Mouse (Mus musculus) embryo, embryonic 11 days (tissue): ENCODE results near the gene Hirip3.
"Not testable (repeated sequence)": the region's sequence is repeated elsewhere in the genome, so short reads cannot be mapped to it uniquely, and the experiment has no call there.

Experiments used
- DNase-seq: peaks from one replicate; pipeline ENCODE4 v3.0.0-alpha.2; 2015

The Hirip3 gene

DNA sequence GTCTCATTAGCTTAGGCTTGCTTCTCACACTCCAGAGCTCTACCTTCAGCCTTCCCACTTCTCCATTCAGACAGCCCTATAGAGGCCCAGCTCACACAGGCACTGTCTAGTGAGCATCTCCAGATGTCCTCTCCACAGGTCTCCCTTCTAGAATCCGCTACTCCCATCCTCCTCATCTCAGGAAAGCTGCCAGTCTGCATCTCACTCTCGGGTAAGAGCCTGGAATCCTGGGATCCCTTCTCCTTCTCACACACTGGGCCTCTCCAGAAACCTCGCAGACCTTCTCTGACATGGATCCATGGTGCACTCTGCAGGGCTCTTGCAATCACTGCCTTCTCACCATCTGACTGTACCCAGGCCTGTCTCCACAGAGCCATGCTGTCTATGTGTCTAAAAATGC is 6.1 kb upstream of the Hirip3 start:
- DNase-seq = no peak

- no peak for DNase-seq
Measured at GRCm38 (mm10) chr7:126856741-126857420, 4.9 kb upstream of the Hirip3 start.

- DNase-seq = no peak
Measured at GRCm38 (mm10) chr7:126860987-126861386, 785 bp upstream of the Hirip3 start.

DNA sequence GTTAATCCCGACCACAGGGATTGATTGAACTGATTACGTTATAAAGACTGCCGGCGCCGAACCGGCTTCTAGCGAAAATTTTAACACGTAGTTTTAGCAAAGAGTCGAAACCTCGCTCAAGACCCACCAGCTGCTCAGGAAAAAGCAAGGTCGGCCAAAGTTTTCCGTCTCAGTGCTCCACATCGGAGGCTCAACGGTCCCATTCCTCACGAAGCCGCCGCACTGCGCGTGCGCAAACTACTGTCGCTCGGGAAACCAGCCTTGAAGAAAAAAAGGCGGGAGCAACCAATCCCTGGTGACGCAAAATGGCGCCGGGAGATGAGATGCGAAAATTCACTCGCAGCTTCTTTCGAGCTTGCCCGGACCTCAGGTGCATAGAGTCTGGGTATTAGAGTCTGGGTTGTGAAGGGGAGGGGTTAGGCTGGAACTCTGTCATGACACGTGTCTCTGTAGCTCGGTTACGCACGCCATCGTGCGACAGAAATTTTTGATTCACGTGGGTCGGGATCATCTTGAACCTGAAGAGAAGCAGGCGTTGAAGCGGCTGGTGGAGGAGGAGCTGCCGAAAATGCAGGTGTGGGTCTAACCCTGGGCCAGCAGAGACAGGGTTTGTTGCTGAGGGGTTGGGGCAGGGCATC is 494 bp downstream of the Hirip3 start, which contains the start of gene Ino80e:
Gene Ino80e, minus strand, starts transcription at position 231 of the 638 bp plus-strand sequence.
- peak; percentile 99 for DNase-seq

DNA sequence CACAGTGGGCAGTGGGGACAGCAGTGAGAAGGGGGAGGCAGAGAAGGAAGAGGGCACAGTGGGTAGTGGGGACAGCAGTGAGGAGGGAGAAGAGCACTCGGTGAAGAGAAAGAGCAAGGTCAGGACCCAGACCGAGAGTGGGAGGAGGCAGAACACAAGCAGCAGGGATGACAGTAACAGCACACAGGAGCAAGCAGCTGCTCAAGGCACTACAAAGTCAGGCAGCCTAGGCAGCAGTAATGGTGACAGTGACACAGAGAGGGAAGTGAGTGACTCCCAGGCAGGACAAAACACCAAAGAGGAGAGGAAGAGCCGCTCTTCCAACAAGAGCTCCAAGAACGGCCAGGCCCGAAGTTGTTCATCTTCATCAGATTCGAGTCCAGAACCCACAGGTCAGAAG is 2.0 kb downstream of the Hirip3 start:
- DNase-seq = no peak

DNA sequence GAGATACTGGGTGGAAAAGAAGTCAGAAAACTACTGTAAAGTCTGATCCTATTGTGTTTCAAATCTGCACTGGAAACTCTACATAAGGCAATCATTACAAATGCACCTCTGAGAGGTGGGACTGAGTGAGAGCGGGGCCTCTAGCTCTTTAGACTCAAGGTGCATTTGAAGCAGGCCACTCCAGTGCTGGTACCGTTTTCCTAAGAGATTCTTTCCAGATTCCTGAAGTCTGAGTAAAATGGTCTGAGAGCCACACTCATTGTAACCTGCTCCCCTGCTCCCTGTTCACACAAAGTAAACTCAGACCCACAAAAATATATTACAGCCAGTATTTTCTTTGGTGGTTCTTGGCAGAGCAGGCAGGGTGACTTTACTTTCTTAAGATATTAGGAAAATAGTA is 5.8 kb downstream of the Hirip3 start:
- DNase-seq = no peak

- DNase-seq = no peak
Measured at GRCm38 (mm10) chr7:126868003-126868402, 6.2 kb downstream of the Hirip3 start.

DNA sequence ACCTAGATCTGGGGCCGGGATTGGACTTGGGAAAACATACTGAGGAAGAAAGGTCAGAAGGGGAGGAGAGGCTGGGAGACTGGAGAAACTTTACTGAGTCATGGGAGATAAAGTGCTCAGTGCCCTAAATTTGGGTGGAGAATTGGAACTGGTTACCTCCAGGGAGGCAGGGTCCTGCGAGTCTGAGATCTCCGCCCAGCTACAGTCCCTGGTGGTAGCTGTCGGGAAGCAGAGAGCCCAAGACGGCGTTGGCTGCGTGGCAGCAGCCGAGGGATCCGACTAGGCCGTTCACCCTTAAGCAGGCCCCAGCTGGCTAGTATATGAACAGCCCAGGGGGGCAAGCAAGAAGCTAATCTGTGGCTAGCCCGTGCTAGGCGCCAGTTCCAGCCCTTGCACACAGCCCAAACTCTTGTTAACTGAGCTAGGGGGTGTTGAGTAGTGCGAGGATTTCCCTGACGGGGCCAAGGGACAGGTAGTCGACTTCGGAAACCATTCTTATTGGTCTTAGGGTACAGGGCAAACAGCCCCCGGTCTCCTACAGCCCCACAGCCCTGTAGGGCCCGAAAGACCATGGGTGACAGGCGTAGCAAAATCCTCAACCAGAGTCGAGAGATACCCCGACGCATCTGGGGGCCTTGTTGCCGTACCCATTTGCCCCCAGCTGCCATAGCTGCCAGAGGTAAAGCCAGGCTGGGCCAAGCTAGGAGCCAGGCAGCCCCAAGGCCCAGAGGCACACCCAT is 8.2 kb downstream of the Hirip3 start:
- no peak for DNase-seq

GRCm38 (mm10) chr7:126870520-126870891 is 8.7 kb downstream of the Hirip3 start:
- DNase-seq = no peak

GRCm38 (mm10) chr7:126877239-126877638 is 15.5 kb downstream of the Hirip3 start:
- no peak for DNase-seq

DNA sequence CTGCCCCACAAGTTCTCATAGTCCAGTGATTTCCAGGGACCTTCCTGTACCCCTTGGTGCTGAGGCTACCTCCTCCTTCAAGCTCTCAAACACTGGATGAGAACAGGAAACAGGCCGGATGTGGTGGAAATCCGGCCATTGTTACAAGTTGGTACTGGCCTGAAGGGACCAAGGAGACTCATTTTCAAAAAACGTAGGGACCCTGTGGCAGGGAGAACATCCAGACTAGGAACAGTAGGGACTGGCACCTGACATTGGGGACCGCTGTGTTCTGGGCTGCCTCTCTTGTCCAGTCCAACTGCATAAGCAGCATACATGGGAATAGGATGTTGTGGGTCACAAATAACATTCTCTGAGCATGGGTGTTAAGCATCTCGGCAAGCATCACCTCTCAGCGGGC is 19.3 kb downstream of the Hirip3 start:
- DNase-seq = no peak

GRCm38 (mm10) chr7:126883731-126884181 is 22.0 kb downstream of the Hirip3 start:
- DNase-seq = peak; percentile 37

DNA sequence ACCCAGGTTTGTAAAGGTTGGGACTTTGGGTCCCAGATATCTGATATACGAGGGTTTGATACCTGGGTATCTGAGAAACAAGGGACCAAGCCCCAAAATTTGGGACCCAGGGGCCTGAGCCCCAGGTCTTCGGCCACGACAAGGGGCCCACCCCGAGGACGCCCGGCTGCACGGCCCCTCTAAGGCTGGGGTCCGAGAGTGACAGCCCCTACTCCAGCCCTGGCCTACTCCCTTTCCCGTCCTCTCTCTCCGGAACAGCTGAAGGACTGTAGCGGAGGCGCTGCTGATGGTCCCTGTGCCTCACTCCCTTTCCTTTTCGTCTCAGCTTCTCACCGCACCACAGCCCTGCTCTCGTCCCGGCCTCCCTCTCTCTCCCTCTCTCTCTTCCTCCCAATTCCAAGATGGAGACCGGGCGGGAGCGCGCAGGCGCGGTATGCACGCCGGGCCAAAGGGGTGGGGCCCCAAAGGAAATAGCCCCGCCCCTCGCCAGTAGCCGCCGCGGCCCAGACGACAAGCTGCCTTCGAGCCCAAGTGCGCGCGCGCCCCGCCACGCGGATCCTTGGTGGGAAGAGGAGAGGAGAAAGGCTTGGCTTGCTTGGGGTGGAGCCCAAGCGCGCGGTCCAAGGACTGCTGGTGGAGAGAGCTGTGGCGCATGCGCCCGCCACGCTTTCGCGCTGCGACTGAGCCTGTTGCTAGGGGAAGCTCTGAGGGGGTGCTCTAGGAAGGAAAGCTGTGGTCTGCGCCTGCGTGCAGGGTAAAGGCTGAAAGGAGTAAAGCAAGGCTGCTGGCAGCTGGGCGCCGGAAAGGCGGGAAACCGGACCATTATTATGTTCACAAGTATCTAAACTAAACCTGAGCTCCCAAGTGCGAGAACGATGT is 22.8 kb downstream of the Hirip3 start, which contains the start of gene Taok2:
Gene Taok2, minus strand, starts transcription at position 418 of the 879 bp plus-strand sequence.
- peak; percentile 99 for DNase-seq

DNA sequence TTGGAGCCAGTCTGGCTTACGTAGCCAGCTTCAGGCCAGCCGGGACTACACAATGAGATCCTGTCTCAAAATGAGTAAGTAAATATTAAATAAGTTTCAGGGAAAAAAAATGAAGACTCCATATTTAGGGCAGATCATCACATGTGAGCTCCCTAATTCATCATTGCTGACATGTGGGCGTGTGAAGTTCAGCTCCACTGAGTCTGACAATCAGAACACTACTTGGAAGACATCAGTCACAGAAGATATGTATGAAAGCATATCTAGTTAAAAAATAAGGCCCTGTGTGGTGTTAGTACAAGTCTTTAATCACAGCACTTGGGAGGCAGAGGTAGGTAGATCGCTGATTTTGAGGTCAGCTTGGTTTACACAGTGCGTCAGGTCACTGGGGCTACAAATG is 25.5 kb downstream of the Hirip3 start:
- DNase-seq = no peak

DNA sequence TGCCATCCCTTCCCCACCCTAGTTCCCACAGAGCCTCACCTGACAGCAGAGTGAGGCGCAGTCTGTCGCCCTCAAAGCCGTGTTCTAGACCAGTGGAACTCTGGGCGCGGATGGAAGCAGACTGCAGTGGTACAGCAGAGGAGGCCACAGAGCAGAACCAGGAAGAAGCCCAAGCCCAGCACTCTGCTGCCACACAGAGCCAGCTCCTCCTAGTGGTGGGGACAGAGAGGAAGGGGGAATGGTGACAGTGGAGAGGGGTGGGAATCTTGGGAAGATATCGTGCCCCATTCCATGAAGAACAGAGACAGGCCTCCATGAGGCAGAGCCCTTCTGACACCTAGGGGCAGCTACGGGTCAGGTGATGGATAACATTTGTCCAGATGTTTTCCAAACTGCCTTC is 27.1 kb downstream of the Hirip3 start:
- DNase-seq = peak; percentile 25

DNA sequence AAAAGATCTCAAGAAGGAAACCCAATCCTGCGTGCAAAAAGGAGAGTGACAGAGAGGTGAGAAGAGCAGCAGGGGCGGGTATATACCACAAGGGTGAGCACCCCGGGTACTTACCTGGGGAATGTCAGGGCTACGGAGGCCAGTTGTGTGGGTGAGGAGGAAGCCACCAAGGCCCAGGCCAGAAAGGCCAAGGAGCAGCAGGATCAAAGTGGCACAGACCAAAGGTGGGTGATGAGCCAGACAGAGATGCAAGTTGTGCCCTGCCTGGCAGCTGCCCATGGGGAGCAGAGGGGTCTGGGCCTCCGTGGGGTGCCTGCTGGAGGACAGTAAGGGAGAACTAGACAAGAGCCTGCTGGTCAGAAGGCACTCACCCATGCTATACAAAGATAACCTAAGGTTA is 35.1 kb downstream of the Hirip3 start:
- DNase-seq = no peak

DNA sequence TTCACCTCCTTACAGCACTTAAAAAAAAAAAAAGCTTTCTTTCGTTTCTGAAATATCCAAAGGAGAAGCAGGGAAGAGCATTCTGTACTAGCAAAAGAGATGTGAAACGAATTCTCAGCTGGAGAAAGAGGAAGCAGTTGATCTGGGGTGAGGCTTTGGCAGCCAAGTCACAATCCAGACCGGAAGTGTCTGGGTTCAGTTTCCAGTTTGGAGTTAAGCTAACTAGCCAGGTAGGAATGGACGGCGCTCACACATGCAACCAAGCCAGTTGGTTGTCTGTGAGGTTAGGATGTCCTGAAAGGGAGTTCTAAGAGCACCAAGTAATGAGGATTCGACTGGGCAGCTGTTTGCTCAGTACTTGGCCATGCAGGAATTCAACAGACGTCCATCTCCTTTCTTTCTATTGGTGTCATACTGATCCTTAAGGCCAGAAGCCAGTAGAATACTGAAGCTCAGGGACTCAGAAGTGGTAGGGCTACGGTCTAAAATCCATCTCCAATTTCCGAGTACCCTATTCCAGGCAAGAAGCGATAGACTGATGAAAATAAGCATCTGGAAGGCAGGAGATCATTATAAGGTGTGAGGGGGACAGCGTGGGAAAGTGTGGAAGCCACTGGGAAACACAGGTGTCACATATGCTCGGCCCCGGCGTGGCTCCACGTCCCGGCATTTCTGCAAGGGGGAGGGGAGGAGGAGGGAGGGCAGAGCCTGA is 35.8 kb downstream of the Hirip3 start:
- DNase-seq = no peak

DNA sequence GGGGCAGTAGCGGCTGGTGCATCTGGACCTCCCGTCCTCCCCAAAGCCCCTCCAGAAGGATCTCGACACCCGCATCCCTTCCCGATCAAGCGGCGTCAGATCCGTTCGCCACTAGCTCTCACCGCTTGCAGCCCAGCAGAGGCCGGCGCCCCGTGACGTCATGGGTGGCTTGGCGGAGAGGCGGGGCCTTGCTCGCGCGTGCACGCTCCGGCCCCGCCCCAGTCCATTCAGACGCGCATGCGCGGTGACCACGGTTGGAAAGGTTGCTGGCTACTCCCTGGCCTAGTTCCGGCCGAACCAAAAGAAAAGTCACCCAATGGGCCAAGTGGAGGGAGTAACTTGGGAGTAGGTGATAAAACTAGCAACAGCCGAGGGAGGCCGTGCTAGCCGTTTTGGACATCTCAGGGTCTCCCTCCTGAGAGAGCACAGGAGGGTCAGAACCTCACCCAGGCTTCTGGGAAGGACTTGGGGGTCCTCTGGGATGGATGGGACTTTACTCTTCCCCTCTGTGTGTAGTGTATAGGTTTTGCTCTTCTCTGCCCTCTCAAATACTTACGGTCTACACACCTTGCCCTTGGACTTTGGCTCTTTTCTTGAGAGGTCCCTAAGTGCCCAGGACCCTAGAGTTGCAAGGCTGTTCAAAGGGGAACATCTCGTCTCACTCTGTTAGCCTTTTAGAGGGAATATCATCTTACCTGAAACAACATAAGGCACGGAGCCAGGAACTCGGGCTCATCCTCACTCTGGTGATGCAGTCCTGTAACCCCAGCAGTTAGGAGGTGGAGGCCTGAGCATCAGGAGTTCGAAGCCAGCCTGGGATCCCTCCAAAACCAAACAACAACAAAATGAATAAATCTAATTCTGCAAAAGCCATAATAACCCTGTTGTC is 36.6 kb downstream of the Hirip3 start:
- peak; percentile 96 for DNase-seq

DNA sequence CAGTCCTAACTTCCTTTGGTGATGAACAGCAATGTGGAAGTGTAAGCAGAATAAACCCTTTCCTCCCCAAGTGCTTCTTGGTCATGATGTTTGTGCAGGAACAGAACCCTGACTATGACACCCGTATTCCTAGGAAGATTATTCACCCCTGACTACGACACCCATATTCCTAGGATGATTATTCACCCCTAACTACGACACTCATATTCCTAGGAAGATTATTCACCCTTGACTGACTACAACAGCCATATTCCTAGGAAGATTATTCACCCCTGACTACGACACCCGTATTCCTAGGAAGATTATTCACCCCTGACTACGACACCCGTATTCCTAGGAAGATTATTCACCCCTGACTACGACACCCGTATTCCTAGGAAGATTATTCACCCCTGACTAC is 38.0 kb downstream of the Hirip3 start:
- DNase-seq = not testable (repeated sequence)

DNA sequence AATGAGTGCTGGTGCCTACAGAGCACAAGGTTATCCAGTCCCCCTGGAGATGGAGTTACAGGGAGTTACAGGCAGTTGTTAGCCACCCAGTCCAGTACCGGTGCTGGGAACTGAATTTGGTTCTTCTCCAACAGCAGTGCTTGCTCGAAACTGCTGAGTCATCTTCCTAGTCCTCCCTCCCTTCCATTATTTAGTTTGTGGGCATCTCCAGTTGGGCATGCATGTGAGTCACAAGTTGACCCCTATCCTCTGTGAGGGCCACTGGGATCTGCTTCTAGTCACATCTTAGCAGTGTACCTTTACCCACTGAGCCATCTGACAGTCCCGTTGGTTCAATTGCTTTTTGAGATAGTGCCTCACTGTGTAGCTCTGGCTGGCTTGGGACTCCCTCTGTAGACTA is 43.8 kb downstream of the Hirip3 start:
- DNase-seq = no peak

DNA sequence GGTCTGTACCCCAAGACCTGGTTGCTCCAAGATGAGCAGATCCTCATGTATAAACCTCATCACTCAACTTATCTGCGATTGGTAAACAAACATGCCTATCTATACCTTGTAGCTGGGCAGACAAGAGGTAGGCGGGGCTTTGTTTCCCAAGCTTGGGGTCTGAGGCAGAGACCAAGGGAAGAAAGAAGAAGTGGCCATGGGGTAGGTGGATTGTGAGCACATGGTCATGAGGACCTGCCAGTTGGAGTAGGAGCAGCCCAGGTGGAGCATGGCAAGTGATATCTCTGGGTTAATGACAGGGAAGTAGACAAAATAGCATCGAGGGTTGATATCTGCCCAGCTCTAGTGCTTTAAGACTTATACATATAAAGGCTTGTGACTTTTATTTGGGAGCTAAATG is 53.1 kb downstream of the Hirip3 start:
- no peak for DNase-seq
